15 mouse cellular contexts compared by ENCODE assay signal in the genomic region with DNA sequence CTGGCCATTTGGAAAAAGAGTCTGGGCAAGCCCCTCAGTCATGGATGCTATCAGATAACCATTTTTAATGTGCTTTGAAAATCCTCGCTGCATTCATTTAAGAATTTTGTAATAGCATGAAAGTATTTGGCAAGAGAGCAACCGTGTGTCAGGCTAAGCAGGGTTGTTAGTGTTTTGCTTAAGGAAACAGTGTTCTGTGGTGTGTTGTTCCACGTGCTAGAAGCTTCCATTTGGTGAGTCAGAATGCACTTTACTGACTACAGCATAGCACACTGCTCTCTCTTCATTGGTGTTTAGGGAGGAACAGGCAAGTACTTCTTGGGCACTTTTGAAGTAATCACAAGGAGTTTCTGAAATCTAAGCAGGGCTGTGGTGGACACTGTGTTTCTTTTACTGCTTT.
"Had no signal": no experiment of that assay in that cellular context is flagged by ENCODE, and none has a peak within 500 bp of the region (broad histone marks: within the 10 kb centered on the region; RNA-seq: fewer than 3 reads in every experiment).

No protein-coding gene starts in this region.

- H3K4me2 ChIP-seq: kidney, embryonic 15.5 days; limb, embryonic 12.5 days; midbrain, embryonic 11.5 days; midbrain, embryonic 15.5 days; neural tube, embryonic 12.5 days had no signal

- H3K9ac ChIP-seq: kidney, embryonic 15.5 days; limb, embryonic 12.5 days; liver, embryonic 14.5 days; midbrain, embryonic 15.5 days; neural tube, embryonic 12.5 days had no signal

- H3K27ac ChIP-seq: kidney, embryonic 15.5 days; limb, embryonic 12.5 days; liver, embryonic 14.5 days; midbrain, embryonic 15.5 days; neural tube, embryonic 12.5 days; stomach, postnatal 0 days had no signal

- H3K4me1 ChIP-seq: kidney, embryonic 15.5 days; limb, embryonic 12.5 days; megakaryocyte, embryonic 14.5 days; midbrain, embryonic 15.5 days; neural tube, embryonic 12.5 days had no signal

- H3K4me3 ChIP-seq: kidney, embryonic 15.5 days; limb, embryonic 12.5 days; megakaryocyte, embryonic 14.5 days; midbrain, embryonic 15.5 days; neural tube, embryonic 12.5 days had no signal

- H3K27me3 ChIP-seq: kidney, embryonic 15.5 days; limb, embryonic 12.5 days; megakaryocyte, embryonic 14.5 days; midbrain, embryonic 15.5 days; neural tube, embryonic 12.5 days had no signal

- H3K9me3 ChIP-seq: kidney, embryonic 15.5 days; limb, embryonic 12.5 days; midbrain, embryonic 15.5 days; neural tube, embryonic 12.5 days had no signal

- H3K36me3 ChIP-seq: kidney, embryonic 15.5 days; limb, embryonic 12.5 days; midbrain, embryonic 15.5 days; neural tube, embryonic 12.5 days had no signal

- DNase-seq: kidney, adult 2 months; kidney, postnatal 36 days; layer of hippocampus, adult 9-11 months; layer of hippocampus, postnatal 36 days; lung, adult 2 months; lung, postnatal 36 days; thymus, postnatal 36 days had no signal

- ATAC-seq: midbrain, embryonic 15.5 days had no signal
